ENCODE assay signal across 23 mouse cellular contexts in genomic region chr19:44230212-44230611, GRCm38 (mm10). TPM values are rescaled to one million over a fixed set of nuclear protein-coding genes. Genes with fewer than 3 reads are reported as not detected.
"Had no signal": no experiment of that assay in that cellular context is flagged by ENCODE, and none has a peak within 500 bp of the region (broad histone marks: within the 10 kb centered on the region; RNA-seq: fewer than 3 reads in every experiment).

No protein-coding gene starts in this region.

- DNase-seq: cerebellum, adult 9-10 months; cerebellum, adult 9-11 months; cerebellum, postnatal 25 days; cerebellum, postnatal 36 days; embryo, embryonic 11 days; forebrain, postnatal 0 days; gastrocnemius, adult 2 months; gastrocnemius, postnatal 10 days; gastrocnemius, postnatal 14 days; gastrocnemius, postnatal 25 days; gastrocnemius, postnatal 36 days; heart, adult 18-20 months; heart, adult 2 months had no signal

- ATAC-seq: forebrain, embryonic 13.5 days; forebrain, embryonic 14.5 days; forebrain, embryonic 15.5 days; forebrain, embryonic 16.5 days; forebrain, postnatal 0 days had no signal

RNA-seq across cellular contexts. Expression of gene Scd3, which starts 27.1 kb away (rescaled TPM):
- total RNA-seq: common myeloid progenitor, adult 5-6 weeks; gastrocnemius, adult 18-20 months; gastrocnemius, adult 2 months; gastrocnemius, adult 8-10 months; gastrocnemius, postnatal 10 days; gastrocnemius, postnatal 14 days; gastrocnemius, postnatal 25 days; gastrocnemius, postnatal 36 days; gastrocnemius, postnatal 4 days; granulocyte monocyte progenitor cell, adult 5-6 weeks; heart, adult 18-20 months had no signal

RNA-seq across cellular contexts. Expression of gene Pkd2l1, which starts 38.0 kb away (rescaled TPM):
- total RNA-seq: common myeloid progenitor, adult 5-6 weeks; gastrocnemius, adult 18-20 months; gastrocnemius, adult 2 months; gastrocnemius, adult 8-10 months; gastrocnemius, postnatal 10 days; gastrocnemius, postnatal 14 days; gastrocnemius, postnatal 25 days; gastrocnemius, postnatal 36 days; gastrocnemius, postnatal 4 days; granulocyte monocyte progenitor cell, adult 5-6 weeks; heart, adult 18-20 months; heart, adult 2 months; heart, adult 8-10 months had no signal
